Mouse (Mus musculus): ENCODE results near the gene Pnpla1. TPM values are rescaled to one million over a fixed set of nuclear protein-coding genes. Genes with fewer than 3 reads are reported as not detected.
A peak's percentile ranks its signal among the peaks of the same experiment; 100 is the strongest.

Pnpla1 gene
- polyA plus RNA-seq, 3 experiments from 2014 or later = not detected

DNA sequence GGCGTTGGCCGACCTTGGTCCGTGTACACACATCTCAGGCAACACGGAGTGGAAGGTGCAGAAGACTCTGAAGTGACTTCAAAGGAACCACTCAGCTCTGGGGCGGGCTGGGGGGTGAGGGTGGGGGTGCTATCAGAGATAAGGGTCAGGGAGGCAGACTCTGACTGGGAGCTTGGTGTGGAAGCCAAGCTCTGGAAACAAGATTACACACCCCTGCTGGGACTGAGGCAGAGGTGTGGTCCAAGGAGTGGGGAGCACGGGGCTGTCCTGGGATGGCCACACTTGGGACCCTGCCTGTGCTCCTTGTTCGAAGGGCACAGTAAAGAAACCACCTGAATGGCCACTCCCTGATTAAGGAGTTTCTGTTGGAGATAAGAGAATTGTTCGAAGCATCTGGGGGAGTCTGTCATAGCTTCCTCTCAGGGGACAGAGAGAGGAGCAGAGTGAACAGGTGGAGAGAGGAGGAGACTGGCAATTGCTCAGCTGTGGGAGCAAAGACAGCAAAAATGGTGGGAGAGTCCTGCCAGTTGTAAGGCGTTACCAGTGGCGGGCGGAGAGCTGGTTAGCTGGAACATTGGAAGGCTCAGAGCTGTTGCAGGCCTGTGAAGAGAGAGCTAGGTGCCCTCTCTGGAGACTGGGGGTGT, 11.1 kb upstream of the Pnpla1 start:
- ATAC-seq = no peak

DNA sequence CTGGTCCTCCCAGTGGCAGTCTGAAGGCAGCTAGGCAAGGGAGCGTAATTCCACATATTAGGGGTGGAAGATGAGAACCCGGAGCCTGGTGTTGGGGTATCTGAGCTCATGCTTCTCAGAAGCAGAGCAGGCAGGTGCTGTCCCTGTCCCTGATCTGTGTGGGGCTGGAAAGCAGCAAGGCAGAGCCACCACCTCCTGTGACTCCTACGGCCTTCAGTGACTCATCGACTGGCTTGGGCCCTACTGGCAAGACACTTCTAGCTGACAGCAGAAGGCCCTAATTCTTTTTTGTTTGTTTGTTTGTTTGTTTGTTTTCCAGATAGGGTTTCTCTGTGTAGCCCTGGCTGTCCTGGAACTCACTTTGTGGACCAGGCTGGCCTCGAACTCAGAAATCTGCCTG, 7.7 kb upstream of the Pnpla1 start:
- no peak for ATAC-seq

DNA sequence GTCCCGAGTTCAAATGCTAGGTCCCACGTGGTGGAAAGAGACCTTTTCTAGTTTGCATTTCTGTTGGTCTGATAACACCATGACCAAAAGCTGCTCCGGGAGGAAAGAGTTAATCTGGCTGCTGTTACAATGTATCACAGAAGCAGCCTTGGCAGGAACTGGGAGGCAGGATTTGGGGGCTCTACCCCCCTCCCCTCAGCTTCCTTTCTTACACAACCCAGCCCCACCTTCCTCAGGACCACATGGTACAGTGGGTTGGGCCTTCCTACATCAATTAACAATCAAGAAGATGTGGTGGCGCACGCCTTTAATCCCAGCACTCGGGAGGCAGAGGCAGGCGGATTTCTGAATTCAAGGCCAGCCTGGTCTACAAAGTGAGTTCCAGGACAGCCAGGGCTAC, 3.8 kb upstream of the Pnpla1 start:
- no peak for ATAC-seq

DNA sequence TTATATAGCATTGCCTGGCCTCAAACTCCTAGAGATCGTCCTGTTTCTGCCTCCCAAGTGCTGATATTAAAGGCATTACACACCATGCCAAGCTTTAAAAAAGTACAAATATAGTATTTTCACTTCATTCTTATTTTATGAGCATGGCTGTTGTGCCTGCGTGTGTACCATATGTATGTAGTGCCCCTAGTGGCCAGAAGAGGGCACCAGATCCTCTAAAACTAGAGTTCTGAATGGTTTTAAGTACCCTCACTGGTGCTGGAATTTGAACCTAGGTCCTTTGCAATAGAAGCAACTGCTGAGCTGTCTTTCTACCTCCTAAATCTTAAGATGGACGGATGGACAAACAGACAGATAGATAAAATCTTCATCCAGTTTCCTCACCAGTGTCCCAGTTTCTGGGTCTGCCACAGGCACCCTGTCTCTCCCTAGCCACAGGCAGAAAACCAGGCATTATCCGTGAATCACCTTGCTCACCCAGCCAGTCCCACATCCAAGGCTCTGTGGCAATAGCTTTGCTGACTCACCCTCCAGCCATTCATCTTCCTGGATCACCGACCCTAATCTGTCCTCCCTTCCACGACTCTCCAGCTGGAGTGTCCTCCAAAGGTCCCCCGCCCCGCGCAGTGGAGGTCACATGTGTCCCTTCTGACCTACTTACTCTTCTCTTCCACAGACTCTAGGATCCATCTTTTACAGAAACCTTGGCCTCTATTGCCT, 2.9 kb upstream of the Pnpla1 start:
- ATAC-seq = no peak

DNA sequence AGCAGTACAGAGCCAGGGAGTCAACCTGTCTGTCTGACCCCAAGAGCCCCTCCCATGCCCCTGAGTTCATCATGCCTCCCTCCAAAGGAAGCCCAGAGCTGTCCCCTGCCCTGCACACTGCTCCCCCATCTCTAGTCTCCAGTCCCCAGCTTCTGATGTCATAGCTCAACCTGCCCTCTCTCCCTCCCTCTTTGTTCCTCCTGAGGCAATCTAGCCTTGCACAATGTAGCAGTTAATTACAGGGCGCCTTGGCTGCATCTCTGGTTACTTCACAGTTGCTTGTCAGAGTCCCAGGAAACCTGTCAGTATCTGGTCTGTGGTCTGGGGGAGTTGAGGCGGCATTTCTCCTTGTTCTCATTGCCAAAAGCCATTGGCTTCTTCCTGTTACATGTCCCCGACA, 2.2 kb upstream of the Pnpla1 start:
- ATAC-seq = no peak

DNA sequence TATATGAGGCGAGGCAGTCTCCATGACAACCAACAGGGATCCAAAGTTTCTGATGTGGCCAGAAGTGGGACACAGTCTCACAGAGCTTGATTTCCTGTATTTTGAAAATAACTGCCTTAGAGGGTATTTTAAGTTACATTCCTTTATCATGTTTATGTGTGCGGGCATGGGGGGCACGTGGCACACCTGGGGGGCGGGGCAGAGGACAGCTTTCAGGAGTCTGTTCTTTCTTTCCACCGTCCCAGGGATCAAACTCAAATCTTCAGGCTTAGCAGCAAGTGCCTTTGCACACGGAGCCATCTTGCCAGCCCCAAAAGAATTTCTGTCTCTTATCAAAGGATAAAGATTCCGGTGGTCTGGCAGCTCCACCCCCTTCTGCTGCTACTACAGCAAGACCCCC, 5.7 kb downstream of the Pnpla1 start:
- no peak for ATAC-seq

DNA sequence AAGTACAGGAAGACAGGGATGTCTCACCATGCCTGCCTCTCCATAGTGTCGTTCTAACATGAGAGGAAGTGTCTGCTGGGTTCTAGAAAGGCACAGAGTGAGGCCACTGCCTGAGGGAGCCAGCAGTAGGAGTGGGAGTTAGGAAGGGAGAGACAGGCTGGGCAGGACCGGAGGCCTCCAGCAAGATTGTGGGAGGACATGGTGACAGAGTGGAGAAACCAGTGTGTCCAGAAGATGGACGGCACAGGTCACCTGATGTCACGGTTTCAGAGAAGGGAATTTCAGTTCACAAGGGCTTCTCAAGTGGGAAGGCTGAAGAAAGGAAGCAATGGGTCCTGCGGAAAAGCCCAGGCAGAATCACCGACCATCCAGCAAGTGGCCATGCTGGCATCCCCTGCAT, 6.3 kb downstream of the Pnpla1 start:
- ATAC-seq = no peak

DNA sequence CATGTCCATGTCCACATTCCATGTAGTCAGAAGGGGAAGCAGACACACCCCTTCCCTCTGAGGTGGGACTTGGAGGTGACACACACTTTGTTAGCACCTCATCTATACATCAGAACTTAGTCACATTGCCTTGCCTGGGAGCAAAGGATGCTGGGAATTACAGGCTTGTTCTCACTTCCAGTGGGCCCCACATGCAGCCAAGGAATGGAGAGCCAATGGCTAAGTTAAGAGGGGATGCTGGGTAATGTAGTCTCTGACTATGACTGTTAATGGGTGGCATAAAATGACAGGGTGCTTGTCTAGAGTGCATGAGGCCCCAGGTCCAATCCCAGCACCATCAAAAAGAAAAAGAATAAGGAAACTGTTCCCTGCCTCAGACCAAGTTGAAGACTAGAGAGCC, 8.7 kb downstream of the Pnpla1 start:
- ATAC-seq = no peak

DNA sequence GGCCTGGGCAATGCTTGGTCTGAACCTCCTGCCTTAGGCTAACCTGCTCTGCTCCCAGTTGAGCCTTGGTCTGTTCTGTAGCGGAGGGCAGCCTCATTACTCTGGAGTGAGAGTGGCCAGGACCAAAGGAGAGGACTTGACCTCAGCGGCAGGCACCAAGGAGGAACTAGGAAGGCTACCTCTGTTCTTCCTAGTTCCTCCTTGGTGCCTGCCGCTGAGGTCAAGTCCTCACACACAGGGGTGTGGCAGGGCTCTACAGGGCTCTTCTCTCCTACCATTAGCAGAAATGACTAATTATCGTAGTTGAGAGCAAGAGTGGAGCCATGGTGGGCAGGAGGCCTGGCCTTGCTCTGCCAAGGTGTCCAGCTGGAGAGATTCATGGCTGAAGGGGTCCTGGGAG, 9.2 kb downstream of the Pnpla1 start:
- ATAC-seq = no peak

DNA sequence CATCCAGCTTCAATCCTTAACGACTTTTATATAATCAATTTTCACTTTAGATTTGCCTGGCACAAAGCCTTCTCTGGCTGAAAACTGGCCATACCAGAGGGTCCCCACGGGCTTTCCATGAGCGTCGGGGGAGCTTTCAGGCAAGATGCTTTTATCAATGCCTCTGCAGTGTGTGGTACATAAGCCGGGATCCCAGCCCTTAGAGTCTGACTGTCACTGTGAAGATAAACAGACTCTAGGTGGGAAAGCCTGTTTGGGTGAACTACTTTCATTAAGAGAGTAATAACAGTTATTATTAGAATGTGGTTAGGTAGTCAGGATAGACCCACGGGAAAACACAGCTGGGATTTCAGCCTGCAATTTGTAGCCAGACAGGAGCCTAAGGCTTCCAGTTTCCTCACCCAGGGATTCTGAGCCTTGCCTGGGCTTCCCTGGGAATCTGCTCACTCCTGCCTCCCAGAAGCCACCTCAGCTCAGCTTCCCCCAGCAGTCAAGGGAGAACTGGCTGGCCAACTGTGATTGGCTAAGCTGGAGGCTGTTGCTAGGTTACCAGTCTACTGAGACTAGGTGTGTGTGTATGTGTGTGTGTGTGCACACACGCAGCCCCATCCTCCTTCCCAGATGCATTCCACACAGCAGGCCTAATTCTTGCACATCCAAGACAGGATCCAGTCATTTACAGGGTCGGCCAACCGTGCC, 11.3 kb downstream of the Pnpla1 start:
- no peak for ATAC-seq

DNA sequence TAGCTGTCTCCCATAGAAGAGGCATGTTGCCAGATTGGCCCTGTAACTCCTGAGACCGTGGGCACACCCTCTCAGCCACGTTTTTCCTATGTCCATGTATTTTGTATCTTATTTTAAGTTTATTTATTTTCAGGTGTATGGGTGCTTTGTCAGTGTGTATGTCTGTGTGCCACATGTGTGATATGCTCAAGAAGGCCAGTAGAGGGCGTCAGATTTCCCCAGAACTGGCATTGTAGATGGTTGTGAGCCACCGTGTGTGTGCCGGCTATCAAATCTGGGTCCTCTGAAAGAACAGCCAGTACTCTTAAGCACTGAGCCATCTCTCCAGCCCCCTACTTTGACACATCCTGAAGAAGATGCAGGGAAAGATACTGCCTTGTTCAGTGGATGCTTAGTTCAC, 12.2 kb downstream of the Pnpla1 start:
- no peak for ATAC-seq

DNA sequence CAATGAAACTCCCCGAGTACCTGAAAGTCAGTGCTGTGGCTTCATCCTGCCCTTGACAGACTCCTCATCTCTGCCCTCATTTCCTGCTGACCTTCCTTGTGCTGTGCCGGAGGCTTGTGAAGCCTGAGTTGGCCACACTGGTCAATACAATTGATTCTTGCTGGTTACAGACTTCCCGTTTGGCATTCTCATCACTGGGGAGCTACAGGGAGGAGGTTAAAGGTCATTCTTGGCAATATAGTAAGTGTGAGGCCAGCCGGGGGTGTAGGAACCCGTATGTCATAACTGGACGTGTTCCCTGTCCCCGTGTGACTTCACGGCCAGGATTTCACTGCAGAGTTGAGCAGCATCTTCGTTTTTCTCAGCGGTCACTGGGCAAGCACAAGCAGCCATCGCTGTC, 13.6 kb downstream of the Pnpla1 start:
- no peak for ATAC-seq

DNA sequence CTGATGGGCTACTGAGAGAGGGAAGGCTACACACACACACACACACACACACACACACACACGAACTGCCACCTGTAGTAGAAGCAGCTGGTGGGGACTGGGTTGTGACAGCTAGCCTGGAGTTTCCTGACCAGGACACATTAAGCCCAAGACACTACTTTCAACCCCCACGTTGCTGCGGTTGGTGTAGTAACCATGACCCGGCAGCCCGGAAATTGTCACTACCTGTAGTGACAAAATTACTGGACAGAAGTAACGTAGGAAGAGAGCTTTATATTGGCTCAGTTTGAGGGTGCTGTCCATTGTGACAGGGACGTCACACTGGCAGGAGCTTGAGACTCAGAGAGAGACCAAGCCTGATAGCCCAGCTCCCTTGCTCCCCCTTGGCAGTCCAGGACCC, 14.1 kb downstream of the Pnpla1 start:
- ATAC-seq = no peak

DNA sequence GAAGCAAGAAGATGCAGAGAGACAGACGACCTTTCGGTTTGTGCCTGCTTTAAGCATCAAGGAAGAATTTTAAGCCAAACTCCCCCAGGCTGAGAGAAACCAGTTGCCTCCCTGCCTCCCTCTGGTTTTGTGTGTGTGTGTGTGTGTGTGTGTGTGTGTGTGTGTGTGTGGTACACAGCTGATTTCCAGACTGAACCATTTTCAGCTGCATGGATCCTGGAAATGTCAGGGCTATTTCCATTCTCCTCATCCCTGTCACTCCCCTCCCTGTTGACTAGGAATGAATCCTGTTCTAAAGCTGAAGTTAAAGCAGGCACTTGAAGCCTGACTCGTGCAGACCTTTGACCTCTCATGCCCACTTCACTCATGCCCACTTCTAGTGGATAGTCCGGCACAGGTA, 16.0 kb downstream of the Pnpla1 start:
- ATAC-seq = no peak

DNA sequence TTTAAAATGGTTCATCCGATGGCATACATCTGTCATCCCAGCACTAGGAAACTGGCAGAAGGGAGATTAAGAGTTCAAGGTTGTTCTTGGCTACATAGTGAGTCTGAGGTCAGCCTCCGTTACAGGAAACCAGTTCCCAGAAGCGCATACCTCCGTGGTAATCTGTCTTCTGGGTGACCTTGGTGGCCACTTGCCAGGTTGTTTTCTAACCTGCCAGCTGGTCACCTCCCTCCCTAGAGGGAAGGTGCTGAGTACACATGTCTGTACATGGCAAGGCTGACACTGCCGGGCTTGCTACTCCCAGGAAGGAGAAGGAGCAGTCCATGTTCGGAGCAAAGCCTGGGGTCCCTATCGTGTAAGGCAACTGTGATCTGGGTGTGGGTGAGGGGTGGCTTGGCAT, 16.6 kb downstream of the Pnpla1 start:
- no peak for ATAC-seq

DNA sequence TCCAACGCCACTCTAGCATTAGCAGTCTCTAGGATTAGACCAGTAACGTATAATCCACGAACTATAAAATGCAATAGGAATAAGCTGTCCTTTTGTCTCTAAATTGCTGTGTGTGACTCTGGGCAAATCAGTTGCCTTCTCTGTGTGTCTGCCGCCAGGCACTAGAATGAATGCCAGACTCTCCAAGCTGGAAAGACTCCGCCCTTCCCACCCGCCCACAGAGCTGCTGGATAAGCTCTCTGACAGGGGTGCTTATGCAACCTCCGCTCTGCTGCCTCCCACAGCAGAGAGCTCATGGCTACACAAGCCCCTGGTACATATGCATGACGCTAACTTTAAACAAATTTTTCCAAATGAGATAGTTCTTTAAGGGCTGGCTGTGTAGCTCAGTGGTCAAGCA, 17.1 kb downstream of the Pnpla1 start:
- no peak for ATAC-seq

DNA sequence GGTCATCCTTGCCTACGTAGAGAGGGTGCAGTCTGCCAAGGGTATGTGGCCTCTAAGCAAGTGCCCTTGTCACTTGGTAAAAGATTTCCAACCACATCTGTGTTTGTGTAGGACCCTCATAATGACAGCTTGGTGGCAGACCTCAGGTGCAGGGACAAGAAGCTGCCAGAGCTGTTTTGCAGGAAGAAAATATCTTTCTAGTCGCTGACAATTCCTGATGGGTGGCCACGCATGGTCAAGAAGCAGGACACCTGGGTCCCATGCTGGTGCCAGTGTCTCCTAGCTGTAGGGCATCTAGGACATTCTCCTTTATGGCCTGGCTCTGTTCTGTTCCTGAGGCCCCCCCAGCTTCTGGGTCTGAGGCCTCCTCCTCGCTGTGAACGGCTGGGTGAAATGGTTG, 18.1 kb downstream of the Pnpla1 start:
- no peak for ATAC-seq

DNA sequence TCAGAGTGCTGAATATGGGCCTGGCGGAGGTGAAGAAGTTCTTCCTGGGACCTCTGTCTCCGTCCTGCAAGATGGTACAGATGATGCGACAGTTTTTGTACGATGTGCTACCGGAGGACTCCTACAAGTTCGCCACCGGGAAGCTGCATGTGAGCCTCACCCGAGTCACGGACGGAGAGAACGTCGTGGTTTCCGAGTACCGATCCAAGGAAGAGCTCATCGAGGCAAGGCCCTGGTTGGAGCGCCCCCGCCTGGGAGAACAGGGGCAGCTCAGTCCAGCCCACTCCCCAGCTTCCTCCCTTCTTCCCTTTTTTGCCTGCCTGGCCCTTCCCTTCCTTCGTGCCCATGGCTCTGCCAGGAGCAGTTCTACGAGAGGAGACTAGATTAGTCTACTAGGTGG, 18.6 kb downstream of the Pnpla1 start:
- ATAC-seq = no peak

DNA sequence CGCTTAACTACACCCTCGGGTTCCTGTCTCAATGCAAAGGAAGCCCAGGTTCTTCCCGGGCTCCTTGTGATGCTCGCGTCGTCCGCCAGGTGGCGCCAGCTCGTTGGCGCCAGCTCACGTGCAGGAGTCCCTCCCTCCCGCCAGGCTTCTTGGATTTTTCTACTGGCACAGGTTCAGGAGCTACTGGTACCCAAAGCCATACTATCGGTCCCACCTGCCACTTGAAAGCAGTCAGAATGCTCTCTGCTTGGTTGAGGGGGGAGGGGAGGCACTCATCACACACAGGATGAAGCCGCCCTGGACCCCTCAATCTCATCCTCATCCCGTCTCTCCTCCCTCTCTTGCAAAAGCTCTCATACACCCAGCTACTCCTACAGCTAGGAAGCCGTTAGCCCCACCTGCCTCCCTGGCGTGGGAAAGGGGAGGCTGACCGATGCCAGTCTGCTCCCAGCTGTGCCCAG, 21.8 kb downstream of the Pnpla1 start:
- ATAC-seq = no peak

DNA sequence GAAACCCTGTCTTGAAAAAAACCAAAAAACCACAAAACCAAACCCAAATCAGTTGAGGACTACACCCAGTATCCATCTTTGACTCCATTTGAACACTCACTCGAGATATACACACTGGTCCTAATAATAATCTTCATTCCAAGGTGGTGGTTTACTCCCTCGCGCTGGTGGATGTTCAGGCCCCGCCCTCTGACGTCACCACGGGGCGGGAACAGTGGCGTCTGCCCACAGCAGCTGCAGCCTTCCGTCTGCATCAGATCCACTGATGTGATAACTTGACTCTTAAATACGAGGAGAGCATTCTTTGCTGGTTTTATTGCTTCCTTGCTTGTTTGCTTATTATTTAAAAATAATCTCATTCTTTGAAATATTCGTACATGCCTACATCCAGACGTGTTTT, 24.1 kb downstream of the Pnpla1 start:
- peak; percentile 89 for ATAC-seq

DNA sequence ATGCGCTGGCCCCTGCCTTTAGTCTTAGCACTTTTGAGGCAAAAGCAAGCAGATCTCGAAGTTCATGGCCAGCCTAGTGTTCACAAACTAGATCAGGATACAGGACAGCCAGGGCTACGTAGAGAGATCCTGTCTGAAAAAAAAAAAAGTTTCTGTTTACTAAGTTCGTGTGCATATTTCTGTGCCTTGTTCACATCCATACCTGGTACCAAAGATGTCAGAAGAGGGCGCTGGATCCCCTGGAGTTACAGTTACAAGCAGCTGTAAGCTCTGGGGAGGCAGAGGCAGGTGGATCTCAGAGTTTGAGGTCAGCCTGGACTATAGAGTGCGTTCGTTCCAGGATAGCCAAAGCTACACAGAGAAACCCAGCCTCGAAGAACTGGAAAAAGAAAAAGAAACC, 24.6 kb downstream of the Pnpla1 start:
- ATAC-seq = peak; percentile 48

DNA sequence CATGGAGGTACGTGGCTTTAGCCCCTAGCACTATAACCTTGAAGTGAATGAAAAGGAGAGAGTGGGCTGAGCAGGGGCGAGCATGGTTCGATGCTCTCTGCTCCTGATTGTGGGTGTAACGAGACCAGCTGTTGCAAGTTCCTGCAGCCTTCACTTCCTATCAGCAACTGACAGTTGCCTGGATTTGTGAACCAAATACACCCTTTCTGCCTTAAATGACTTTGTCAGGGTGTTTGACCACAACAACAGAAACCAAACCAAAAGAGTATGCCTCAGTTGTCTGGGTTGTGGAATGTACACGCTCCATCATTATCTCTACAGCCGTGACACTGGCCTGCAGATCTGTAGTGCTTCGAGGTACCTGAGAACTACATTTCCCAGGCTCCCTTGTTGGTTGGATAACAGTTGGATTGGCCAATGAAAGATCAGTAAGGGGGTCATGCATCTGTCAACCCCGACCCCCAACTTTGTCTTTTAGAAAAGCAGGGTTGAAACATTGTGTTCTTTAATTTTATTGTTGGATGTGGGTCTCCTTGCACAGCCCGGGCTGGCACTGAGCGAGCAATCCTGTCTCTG, 25.8 kb downstream of the Pnpla1 start:
- ATAC-seq = no peak

DNA sequence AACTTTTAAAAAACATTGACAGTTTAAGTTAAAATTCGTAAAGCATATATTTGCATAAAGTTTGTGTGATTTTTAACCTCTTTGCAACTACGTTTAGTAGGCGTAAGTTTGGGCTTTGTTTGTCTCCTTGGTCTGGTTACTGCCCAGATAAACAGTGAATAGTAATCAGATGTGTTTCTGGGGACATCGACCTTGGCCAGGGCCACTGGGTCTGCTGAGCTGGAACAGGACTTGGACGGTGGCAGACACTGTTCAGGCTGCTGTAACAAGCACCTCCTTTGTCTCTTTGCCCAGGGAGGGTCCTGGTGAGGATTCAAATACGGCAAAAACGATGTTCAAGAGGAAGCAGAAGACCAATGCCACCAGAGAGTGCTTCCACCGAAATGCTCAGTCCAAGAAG, 27.0 kb downstream of the Pnpla1 start:
- ATAC-seq = no peak

DNA sequence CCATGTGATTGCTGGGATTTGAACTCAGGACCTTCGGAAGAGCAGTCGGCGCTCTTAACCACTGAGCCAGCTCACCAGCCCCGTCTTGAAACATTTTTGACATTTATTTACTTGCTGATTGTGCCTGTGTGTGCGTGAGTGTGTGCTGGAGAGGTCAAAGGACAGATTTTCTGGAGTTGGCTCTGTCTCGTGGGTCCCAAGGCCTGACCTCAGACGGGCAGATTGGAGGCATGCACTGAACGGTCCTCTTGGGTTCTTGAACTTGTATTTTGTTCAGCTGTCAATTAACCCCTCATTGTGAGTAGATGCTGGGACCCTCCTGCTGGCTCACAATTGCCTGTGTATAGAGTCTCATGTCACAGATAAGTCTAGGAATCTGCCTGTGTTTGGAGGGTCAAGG, 28.1 kb downstream of the Pnpla1 start:
- ATAC-seq = no peak

All from inflammation-experienced regulatory T-cells, adult 6 months (primary cell).